Mouse (Mus musculus): Measurements from ENCODE around the gene Atxn7l1. TPM values are rescaled to one million over a fixed set of nuclear protein-coding genes. Genes with fewer than 3 reads are reported as not detected.

Atxn7l1 gene
- polyA plus RNA-seq, 1 experiment from 2014 or later, result 15.4 TPM

GRCm38 (mm10) chr12:33128702-33129101 is 18.8 kb upstream of the Atxn7l1 start:
- no peaks in the 10 kb centered on the region for H3K27me3 ChIP-seq
- H3K9me3 ChIP-seq, result no peaks in the 10 kb centered on the region
- 33% methylated on average over 7 of the region's 7 CpGs for WGBS
- H3K4me1 ChIP-seq, result peaks cover 22% of the 10 kb centered on the region
- H3K4me2 ChIP-seq (replicated peaks), result no peak overlapping the region
- H3K36me3 ChIP-seq, result no peaks in the 10 kb centered on the region
- H3K27ac ChIP-seq (replicated peaks), result peak overlapping the region; percentile 44; the same call in 1 of the 2 replicates
- no peak overlapping the region for H3K4me3 ChIP-seq
- 0 out of 2 replicates have a peak, but pooled peaks have one; percentile 10 for ATAC-seq (replicated peaks)
- H3K9ac ChIP-seq (replicated peaks), result no peak overlapping the region

- Histone ChIP-seq H3K9me3 (no peaks in the 10 kb centered on the region), H3K4me3 (no peak overlapping the region), H3K27me3 (no peaks in the 10 kb centered on the region), H3K9ac (replicated peaks) (no peak overlapping the region), H3K4me2 (replicated peaks) (no peak overlapping the region), H3K36me3 (no peaks in the 10 kb centered on the region), H3K4me1 (peaks cover 22% of the 10 kb centered on the region), H3K27ac (replicated peaks) (no peak overlapping the region)
- ATAC-seq (replicated peaks), result peak; percentile 55; the same call in 1 of the 2 replicates
- 17% methylated on average over 4 of the region's 4 CpGs for WGBS
Observed at GRCm38 (mm10) chr12:33129410-33129809, 18.1 kb upstream of the Atxn7l1 start.

- Histone ChIP-seq H3K27me3 (no peaks in the 10 kb centered on the region), H3K9ac (replicated peaks) (no peak overlapping the region), H3K4me3 (no peak overlapping the region), H3K27ac (replicated peaks) (peak overlapping the region; percentile 63), H3K4me1 (peaks cover 22% of the 10 kb centered on the region), H3K36me3 (no peaks in the 10 kb centered on the region), H3K4me2 (replicated peaks) (no peak overlapping the region), H3K9me3 (no peaks in the 10 kb centered on the region)
- 26% methylated on average over 8 of the region's 8 CpGs for WGBS
- ATAC-seq (replicated peaks), result peak; percentile 38; the same call in 1 of the 2 replicates
Observed at GRCm38 (mm10) chr12:33130401-33130800, 17.1 kb upstream of the Atxn7l1 start.

- WGBS, result 74% methylated on average over 7 of the region's 7 CpGs
- Histone ChIP-seq H3K4me3 (no peak overlapping the region), H3K36me3 (no peaks in the 10 kb centered on the region), H3K9ac (replicated peaks) (no peak overlapping the region), H3K4me1 (peaks cover 22% of the 10 kb centered on the region), H3K9me3 (no peaks in the 10 kb centered on the region), H3K4me2 (replicated peaks) (no peak overlapping the region), H3K27me3 (no peaks in the 10 kb centered on the region), H3K27ac (replicated peaks) (no peak overlapping the region)
- no peak for ATAC-seq (replicated peaks)
Observed at GRCm38 (mm10) chr12:33131796-33132195, 15.7 kb upstream of the Atxn7l1 start.

- WGBS, result 81% methylated on average over 1 of the region's 1 CpGs
- H3K9me3 ChIP-seq, result no peaks in the 10 kb centered on the region
- H3K27me3 ChIP-seq, result no peaks in the 10 kb centered on the region
- no peak overlapping the region for H3K4me3 ChIP-seq
- H3K27ac ChIP-seq (replicated peaks), result no peak overlapping the region
- no peaks in the 10 kb centered on the region for H3K4me1 ChIP-seq
- no peak for ATAC-seq (replicated peaks)
- H3K36me3 ChIP-seq, result no peaks in the 10 kb centered on the region; the same call in 1 of the 2 replicates
- H3K9ac ChIP-seq (replicated peaks), result no peak overlapping the region
- H3K4me2 ChIP-seq (replicated peaks), result no peak overlapping the region
Observed at GRCm38 (mm10) chr12:33137857-33138256, 9.6 kb upstream of the Atxn7l1 start.

GRCm38 (mm10) chr12:33139083-33139482 is 8.4 kb upstream of the Atxn7l1 start:
- Histone ChIP-seq H3K4me2 (replicated peaks) (no peak overlapping the region), H3K36me3 (no peaks in the 10 kb centered on the region; the same call in 1 of the 2 replicates), H3K4me3 (no peak overlapping the region), H3K9ac (replicated peaks) (no peak overlapping the region), H3K27me3 (no peaks in the 10 kb centered on the region), H3K27ac (replicated peaks) (no peak overlapping the region), H3K9me3 (no peaks in the 10 kb centered on the region), H3K4me1 (no peaks in the 10 kb centered on the region)
- 96% methylated on average over 3 of the region's 3 CpGs for WGBS
- no peak for ATAC-seq (replicated peaks)

GRCm38 (mm10) chr12:33144456-33144855 is 3.0 kb upstream of the Atxn7l1 start:
- Histone ChIP-seq H3K36me3 (no peaks in the 10 kb centered on the region; the same call in 1 of the 2 replicates), H3K9me3 (no peaks in the 10 kb centered on the region), H3K4me2 (replicated peaks) (no peak overlapping the region), H3K27ac (replicated peaks) (no peak overlapping the region), H3K9ac (replicated peaks) (no peak overlapping the region), H3K4me1 (peaks cover 18% of the 10 kb centered on the region), H3K27me3 (no peaks in the 10 kb centered on the region), H3K4me3 (no peak overlapping the region)
- WGBS, result 51% methylated on average over 8 of the region's 8 CpGs
- no peak for ATAC-seq (replicated peaks)

GRCm38 (mm10) chr12:33146622-33147433 is 665 bp upstream of the Atxn7l1 start:
- H3K4me3 ChIP-seq, result peak overlapping the region; percentile 71
- H3K9me3 ChIP-seq, result no peaks in the 10 kb centered on the region
- peak overlapping the region; percentile 56 for H3K9ac ChIP-seq (replicated peaks)
- peaks cover 23% of the 10 kb centered on the region for H3K4me1 ChIP-seq
- peak overlapping the region; percentile 81 for H3K4me2 ChIP-seq (replicated peaks)
- 4% methylated on average over 29 of the region's 29 CpGs for WGBS
- ATAC-seq (replicated peaks), result peak; percentile 80
- no peaks in the 10 kb centered on the region for H3K36me3 ChIP-seq
- H3K27me3 ChIP-seq, result no peaks in the 10 kb centered on the region
- H3K27ac ChIP-seq (replicated peaks), result no peak overlapping the region

- Histone ChIP-seq H3K4me3 (no peak overlapping the region), H3K4me2 (replicated peaks) (no peak overlapping the region)
- WGBS, result 92% methylated on average over 16 of the region's 16 CpGs
Observed at GRCm38 (mm10) chr12:33149544-33150190, 2.2 kb downstream of the Atxn7l1 start.

GRCm38 (mm10) chr12:33153131-33153530 is 5.6 kb downstream of the Atxn7l1 start:
- no peak overlapping the region for H3K27ac ChIP-seq (replicated peaks)
- peaks cover 17% of the 10 kb centered on the region for H3K4me1 ChIP-seq
- 0 out of 2 replicates have a peak, but pooled peaks cover 7% of the 10 kb centered on the region for H3K36me3 ChIP-seq
- 83% methylated on average over 7 of the region's 7 CpGs for WGBS
- no peak overlapping the region for H3K9ac ChIP-seq (replicated peaks)
- H3K27me3 ChIP-seq, result no peaks in the 10 kb centered on the region
- no peak for ATAC-seq (replicated peaks)
- no peaks in the 10 kb centered on the region for H3K9me3 ChIP-seq
- no peak overlapping the region for H3K4me2 ChIP-seq (replicated peaks)
- H3K4me3 ChIP-seq, result no peak overlapping the region

More at GRCm38 (mm10) chr12:33149544-33150190, 2.2 kb downstream of the Atxn7l1 start:
- H3K27ac ChIP-seq (replicated peaks), result no peak overlapping the region
- no peak overlapping the region for H3K9ac ChIP-seq (replicated peaks)
- peaks cover 23% of the 10 kb centered on the region for H3K4me1 ChIP-seq
- H3K9me3 ChIP-seq, result no peaks in the 10 kb centered on the region
- ATAC-seq (replicated peaks), result no peak
- H3K27me3 ChIP-seq, result no peaks in the 10 kb centered on the region
- H3K36me3 ChIP-seq, result no peaks in the 10 kb centered on the region

GRCm38 (mm10) chr12:33153850-33154249 is 6.4 kb downstream of the Atxn7l1 start:
- Histone ChIP-seq H3K9ac (replicated peaks) (no peak overlapping the region), H3K36me3 (0 out of 2 replicates have a peak, but pooled peaks cover 7% of the 10 kb centered on the region), H3K9me3 (no peaks in the 10 kb centered on the region), H3K27me3 (no peaks in the 10 kb centered on the region), H3K4me1 (peaks cover 10% of the 10 kb centered on the region), H3K4me2 (replicated peaks) (no peak overlapping the region), H3K27ac (replicated peaks) (no peak overlapping the region), H3K4me3 (no peak overlapping the region)
- 97% methylated on average over 3 of the region's 3 CpGs for WGBS
- no peak for ATAC-seq (replicated peaks)

- ATAC-seq (replicated peaks), result no peak
- Histone ChIP-seq H3K9ac (replicated peaks) (no peak overlapping the region), H3K4me1 (peaks cover 5% of the 10 kb centered on the region; the same call in 1 of the 2 replicates), H3K27me3 (no peaks in the 10 kb centered on the region), H3K27ac (replicated peaks) (no peak overlapping the region), H3K4me2 (replicated peaks) (no peak overlapping the region), H3K4me3 (no peak overlapping the region), H3K9me3 (no peaks in the 10 kb centered on the region), H3K36me3 (0 out of 2 replicates have a peak, but pooled peaks cover 7% of the 10 kb centered on the region)
- 92% methylated on average over 3 of the region's 3 CpGs for WGBS
Observed at GRCm38 (mm10) chr12:33154732-33155131, 7.2 kb downstream of the Atxn7l1 start.

All from forebrain, embryonic 15.5 days (tissue).